Mouse (Mus musculus) brain, embryonic 14.5 days (tissue): ENCODE results near the gene Arnt. TPM values are rescaled to one million over a fixed set of nuclear protein-coding genes. Genes with fewer than 3 reads are reported as not detected.
A peak's percentile ranks its signal among the peaks of the same experiment; 100 is the strongest.

Experiments used
- DNase-seq: peaks from one replicate; pipeline ENCODE4 v3.0.0-alpha.2; 2011; ENCODE audit warnings: low read depth
- CTCF ChIP-seq: fragments of 200-500 bp; IDR thresholded peaks from 2 replicates; pipeline ENCODE4 v1.5.1; 2012; ENCODE audit warnings: inconsistent platforms, mild to moderate bottlenecking, moderate library complexity, borderline replicate concordance; ENCODE audit not compliant: insufficient read depth, insufficient read length; ENCODE audit errors: extremely low read depth
- POLR2A ChIP-seq: fragments of 200-500 bp; IDR thresholded peaks from 2 replicates; pipeline ENCODE4 v1.6.1; 2012; ENCODE audit warnings: mild to moderate bottlenecking, inconsistent platforms, borderline replicate concordance; ENCODE audit not compliant: poor library complexity, insufficient read depth, insufficient read length, severe bottlenecking; ENCODE audit errors: extremely low read depth
- polyA plus RNA-seq: library from polyadenylated mRNA; depleted of rRNA; stranded (reverse); fragments of >200 nt; gene quantifications from 2 replicates; pipeline ENCODE4 v1.2.3, GENCODE M21; 2012

The Arnt gene
- polyA plus RNA-seq, 1 experiment, result 36.6 TPM

DNA sequence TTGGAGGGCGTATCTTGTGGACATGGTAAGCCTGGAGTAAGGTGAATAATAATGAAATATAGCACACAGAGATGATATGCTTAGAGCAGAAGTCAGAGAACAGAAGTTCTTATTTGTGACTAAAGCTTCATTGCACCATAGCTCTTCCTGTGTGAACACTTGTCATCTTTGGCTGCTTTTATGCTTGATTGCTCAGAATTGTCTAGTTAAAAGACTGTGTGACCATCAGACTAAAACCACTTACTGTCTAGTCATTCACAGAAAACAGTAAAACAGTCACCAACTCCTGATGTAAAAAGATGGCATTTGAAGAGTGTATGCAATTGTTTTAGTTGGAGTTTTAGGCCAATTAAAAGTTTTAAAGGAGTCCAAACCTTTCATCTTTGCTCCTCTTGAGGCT, 44.8 kb downstream of the Arnt start:
- DNase-seq, result no peak
- TF ChIP-seq CTCF (no peak), POLR2A (no peak)

DNA sequence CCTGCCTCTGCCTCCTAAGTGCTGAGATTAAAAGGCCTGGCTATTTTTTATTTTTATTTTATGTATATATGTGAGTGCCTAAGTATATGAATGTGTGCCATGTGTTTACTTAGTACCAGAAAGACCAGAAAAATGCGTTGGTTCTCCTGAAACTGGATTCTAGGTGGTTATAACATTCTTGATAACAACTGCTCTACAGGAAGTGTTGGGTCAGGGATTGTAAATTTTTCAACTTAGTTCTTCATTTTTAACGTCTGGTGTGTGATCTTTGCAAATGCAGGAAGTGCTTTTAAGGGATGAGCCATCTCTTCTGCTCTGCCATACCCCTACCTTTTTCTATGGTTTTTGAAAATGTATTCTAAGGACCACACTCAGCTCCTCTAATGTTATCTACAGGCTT, 52.2 kb downstream of the Arnt start:
- TF ChIP-seq CTCF (no peak), POLR2A (no peak)
- no peak for DNase-seq

DNA sequence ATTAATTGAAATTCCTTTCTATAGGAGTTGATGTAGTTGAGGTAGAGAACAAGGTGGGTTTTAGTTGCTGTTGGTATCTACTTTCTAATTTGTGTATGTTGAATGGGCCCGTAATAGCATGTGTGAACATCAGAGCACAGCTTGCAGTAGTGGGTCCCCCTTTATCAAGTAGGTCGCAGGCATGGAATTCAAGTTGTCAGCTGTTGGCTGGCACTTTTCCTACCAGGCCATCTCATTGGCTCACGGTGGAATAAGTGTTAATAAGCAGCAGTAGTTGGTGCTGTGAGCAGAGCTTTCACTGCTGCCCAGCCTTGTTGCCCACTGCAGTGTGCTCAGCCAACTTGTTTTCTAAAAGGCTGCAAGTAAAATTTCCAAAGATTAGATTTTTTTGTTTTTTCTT, 54.5 kb downstream of the Arnt start:
- no peak for DNase-seq
- TF ChIP-seq POLR2A, result no peak
- TF ChIP-seq CTCF, result no peak

DNA sequence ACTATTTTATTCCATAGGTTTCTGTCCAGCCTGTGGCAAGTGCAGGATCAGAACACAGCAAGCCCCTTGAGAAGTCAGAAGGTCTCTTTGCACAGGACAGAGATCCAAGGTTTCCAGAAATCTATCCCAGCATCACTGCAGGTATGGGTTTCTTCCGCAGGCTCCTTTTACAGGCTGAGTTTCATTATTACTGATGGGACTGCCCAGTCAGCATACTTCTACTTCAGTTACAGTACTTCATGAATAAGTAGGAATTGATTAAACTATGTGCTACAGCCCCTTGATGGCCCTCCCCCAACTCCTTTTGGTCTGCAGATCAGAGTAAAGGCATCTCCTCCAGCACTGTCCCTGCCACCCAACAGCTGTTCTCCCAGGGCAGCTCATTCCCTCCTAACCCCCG, 56.0 kb downstream of the Arnt start:
- no peak for DNase-seq
- TF ChIP-seq CTCF (no peak), POLR2A (no peak)

DNA sequence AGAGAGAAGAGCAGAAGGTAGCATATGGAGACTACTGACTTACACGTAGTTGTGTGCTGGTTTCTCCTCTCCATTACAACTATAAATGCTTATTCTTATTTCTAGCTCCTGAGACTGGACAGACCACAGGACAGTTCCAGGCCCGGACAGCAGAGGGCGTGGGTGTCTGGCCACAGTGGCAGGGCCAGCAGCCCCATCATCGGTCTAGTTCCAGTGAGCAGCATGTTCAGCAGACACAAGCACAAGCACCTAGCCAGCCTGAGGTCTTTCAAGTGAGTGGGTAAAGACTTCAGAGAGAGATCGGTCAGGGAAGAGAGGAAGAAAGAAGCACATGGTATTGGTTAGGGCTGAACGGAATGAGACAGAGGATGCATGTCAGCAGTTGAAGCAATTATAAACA, 60.2 kb downstream of the Arnt start:
- TF ChIP-seq CTCF, result peak; percentile 62; the same call in 1 of the 2 replicates
- TF ChIP-seq POLR2A, result no peak
- peak; percentile 8 for DNase-seq

DNA sequence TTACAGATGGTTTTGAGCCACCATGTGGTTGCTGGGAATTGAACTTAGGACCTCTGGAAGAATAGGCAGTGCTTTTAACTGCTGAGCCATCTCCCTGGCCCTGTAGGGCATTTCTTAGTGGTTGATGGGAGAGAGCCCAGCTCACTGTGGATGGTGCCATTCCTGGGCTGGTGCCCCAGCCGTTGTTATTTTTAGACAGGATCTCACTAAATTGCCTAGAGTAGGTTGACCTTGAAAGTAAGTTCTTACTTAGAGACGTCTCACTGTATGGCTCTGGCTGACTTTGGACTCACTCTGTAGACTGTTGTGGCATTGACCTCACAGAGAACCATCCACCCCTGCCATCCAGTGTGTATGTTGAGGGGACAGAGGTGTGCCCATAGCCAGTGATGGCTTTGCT, 64.0 kb downstream of the Arnt start:
- no peak for DNase-seq
- TF ChIP-seq POLR2A, result no peak
- no peak for TF ChIP-seq CTCF

DNA sequence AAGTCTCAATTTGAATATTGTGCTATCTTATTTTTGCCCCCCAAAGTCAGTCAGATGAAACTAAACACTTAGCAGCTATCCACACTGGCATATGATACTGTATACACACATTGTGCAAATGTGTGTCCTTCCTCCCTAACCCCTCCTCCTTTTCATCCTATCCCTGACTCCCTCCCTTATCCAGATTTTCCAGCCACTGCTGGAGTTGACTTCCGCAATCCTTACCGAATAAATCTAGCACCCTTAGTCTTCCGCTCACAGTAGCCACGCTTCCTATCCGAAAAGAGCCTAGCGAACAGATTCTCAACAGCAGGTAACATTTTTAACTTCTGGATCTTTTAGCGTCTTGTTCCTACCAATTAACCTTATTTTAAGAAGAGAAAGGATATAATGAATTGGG, 64.8 kb downstream of the Arnt start, which contains the start of gene Ctsk:
Gene Ctsk (plus strand): TSS at position 233 of the 400 bp plus-strand sequence.
- peak; percentile 2 for DNase-seq
- TF ChIP-seq POLR2A, result no peak

DNA sequence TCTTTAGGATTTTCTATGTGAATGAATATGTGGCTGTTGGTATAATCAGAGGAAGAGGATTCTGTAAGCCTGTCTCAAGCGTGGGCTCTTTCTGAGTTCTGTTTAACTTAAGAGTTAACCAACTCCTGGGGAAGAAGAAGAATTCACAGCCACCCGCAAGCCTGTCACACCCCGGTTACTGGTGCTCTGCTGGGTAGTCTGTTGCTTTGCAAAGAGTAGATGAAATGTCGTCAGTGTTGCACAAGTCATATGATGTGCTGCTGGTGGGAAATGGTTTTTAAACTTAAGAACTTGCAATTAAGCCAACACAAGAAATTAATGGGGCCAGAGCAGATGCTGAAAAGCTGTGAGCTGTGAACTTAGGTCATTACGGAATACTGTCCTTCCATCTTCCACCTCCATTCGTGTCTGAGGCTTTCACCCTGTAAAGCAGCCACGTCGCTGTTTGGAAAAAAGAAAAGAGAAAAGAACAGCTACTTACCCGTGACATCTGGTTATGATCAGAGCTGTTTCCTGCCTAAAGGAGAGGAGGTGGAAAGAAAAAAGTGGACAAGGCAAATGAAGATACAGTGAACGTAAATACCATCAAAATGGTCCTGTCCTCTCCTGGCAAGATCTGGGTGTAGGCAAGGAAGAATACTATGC, 65.4 kb downstream of the Arnt start:
- TF ChIP-seq POLR2A, result no peak
- no peak for TF ChIP-seq CTCF

DNA sequence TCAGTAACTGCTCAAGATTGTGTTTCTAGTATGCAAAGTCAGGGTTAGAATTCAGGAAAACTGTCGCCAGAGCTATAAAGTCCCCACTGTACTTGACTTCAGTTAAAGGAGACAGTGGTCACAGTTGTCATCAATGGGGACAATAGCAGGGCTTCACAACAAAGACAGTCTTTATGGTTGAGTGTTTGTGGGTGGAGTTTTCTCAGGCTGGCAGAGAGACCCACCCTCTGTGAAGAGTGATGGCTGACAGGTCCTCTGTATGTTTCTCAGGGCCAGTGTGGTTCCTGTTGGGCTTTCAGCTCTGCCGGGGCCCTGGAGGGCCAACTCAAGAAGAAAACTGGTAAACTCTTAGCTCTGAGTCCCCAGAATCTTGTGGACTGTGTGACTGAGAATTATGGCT, 68.1 kb downstream of the Arnt start:
- peak; percentile 2 for DNase-seq
- TF ChIP-seq CTCF, result no peak
- no peak for TF ChIP-seq POLR2A

More for the DNA sequence above, 65.4 kb downstream of the Arnt start:
- no peak for DNase-seq

DNA sequence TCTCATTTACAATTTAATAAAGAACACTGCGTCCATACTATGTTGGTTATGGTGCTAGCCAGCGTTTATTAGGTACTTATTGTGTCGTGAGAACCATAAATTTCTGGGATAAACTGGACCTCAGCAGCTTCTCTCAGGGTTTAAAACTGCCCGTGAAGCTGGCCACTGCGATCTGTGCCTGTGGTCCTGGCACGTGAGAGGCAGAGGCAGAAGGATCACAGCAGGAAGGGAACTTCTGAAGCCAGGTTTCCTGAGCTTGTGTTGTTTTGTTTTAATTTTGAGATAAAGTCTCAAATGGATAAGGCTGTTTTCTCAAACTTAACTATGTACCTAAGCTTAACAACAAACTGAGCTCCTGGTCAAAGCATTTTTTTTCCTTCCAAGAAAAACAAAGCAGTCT, 75.2 kb downstream of the Arnt start:
- TF ChIP-seq CTCF, result no peak
- no peak for DNase-seq

DNA sequence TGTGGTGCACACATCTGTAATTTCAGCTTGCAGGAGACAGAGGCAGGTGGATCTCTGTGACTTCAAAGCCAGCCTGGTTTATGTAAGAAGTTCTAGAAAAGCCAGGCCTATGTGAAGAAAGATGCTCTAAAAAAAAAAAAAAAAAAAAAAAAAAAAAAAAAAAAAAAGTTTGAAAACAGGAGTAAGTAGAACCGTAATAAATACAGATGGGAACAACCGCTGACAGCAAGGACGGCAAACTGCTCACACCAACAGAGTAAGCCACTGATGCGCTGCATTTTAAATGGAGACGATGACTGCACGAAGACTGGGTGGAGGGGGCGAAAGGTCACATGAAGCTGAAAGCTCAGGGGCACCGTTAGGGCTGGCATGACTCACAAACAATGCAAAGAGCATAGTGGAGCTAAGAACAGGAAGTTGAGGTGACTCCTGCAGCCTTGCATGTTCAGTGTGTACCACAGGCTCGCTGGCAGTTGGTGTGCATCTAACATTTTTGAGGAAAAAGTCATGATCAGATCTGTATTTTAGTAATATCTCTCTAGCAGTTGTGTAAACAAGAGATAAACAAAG, 77.5 kb downstream of the Arnt start:
- no peak for TF ChIP-seq POLR2A
- TF ChIP-seq CTCF, result no peak
- DNase-seq, result no peak

DNA sequence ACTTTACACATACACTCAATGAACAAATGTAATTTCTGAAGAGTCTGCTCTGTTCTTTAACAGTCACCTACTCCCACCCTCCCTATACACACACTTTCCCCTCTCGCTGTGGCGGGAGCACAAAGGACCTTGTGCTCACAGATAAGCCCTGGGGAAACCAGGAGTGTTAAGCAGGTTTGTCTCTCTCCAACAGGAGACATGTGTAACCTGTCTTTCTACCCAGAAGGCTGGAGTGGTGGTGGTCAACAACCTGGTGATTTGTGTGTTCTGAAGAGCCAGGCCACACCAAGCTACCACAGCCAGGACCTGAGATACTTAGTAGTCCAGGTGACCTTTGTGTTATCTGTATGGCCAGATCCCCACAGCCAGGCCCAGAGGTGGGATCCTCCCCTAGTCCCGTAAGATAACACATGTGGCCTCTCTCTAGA, 82.4 kb downstream of the Arnt start:
- no peak for DNase-seq
- TF ChIP-seq POLR2A, result no peak
- TF ChIP-seq CTCF, result no peak

DNA sequence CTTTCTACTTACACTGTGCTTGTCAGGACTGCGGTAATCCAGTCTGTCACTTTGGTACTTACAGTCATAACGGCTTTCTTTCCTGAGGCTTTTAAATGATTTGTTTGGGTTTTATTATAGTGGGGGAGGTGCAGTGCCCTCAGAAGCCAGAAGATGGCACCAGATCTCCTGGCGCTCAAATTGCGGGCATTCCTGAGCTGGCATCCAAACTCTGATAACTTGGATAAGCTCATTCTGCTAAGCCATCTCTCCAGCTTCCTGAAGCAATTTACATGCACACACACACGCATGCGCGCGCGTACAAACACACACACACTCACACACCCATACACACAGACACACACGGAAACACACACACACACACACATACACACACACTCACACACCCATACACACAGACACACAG, 83.3 kb downstream of the Arnt start:
- TF ChIP-seq CTCF (peak; percentile 93), POLR2A (no peak)
- DNase-seq, result peak; percentile 90

DNA sequence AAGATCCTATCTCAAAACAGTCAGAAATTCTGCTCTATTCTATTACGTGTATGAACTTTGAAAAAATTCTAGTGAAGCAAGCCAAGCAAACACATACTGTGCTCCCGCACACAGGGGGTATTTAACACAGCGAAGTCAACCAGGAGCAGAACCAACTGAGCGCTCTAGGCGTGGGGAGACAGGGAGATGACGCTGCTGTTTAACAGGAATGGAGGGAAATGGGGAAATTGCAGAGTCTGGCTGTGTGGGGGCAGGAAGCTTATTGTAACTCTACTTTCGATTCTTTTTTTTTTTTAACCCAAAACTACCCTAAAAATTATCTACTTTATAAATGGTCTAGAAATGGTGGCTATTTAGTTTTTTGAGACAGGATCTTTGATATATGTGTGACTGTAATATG, 84.7 kb downstream of the Arnt start:
- no peak for DNase-seq
- TF ChIP-seq POLR2A, result no peak
- no peak for TF ChIP-seq CTCF
